Mouse (Mus musculus) left cerebral cortex, adult 2 months (tissue): Measurements from ENCODE around the gene Trpm2. TPM values are rescaled to one million over a fixed set of nuclear protein-coding genes. Genes with fewer than 3 reads are reported as not detected.

Source experiments
- DNase-seq, 2 experiments: peaks; one replicate each; pipeline ENCODE4 v3.0.0; 2021 to 2022; ENCODE audit warnings: low spot score in 2 of 2, mixed read lengths in 1 of 2; ENCODE audit errors: extremely low spot score in 1 of 2
- H3K27ac ChIP-seq: fragments of 200-600 bp; 2 replicates; pipeline ENCODE4 v1.8.1; 2022
- H3K4me3 ChIP-seq: fragments of 200-600 bp; 2 replicates; pipeline ENCODE4 v1.8.1; 2022
- CTCF ChIP-seq: fragments of 200-600 bp; IDR thresholded peaks from 2 replicates; pipeline ENCODE4 v1.8.1; 2022; ENCODE audit warnings: antibody characterized with exemption, mild to moderate bottlenecking, moderate library complexity
- intact Hi-C: fragments of 180-260 bp; cut with DNase I; formaldehyde crosslinking; loops from one replicate; pipeline ENCODE4 v1.15.1; 2025
- total RNA-seq, 2 experiments: library from RNA; stranded (reverse); gene quantifications; 2 replicates each; pipeline ENCODE4 v1.2.3; 2021

The Trpm2 gene
- total RNA-seq, 2 experiments from 2014 or later, result 44.7 to 50.3 TPM

- TF ChIP-seq CTCF, result no peak
- intact Hi-C loops, result no loop called here
- DNase-seq, result no peak
- no peak overlapping the region for H3K4me3 ChIP-seq
- H3K27ac ChIP-seq, result no peak overlapping the region
These were observed 30.7 kb downstream of the Trpm2 start for GRCm38 (mm10) chr10:77939685-77940084.

DNA sequence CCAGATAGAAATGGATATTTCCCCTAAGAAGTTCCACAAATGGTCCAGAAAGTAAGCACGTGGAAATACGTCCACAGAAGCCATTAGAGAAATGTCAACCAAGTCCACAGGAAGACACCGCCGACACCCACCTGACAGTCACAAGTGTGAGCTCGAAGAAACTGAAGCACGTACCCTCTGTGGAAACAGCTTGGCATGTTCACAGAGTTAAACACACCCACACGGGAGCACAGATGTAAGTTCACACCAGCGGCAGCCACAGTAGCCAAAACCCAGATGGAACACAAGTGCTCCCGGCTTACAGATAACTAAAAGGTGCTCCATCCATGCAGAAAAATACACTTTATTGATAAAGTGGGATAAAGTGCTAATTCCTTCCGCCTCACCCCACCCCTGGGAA is 43.0 kb downstream of the Trpm2 start:
- intact Hi-C loops, result no loop called here
- no peak for TF ChIP-seq CTCF
- DNase-seq, result no peak
- Histone ChIP-seq H3K4me3 (no peak overlapping the region), H3K27ac (no peak overlapping the region)

DNA sequence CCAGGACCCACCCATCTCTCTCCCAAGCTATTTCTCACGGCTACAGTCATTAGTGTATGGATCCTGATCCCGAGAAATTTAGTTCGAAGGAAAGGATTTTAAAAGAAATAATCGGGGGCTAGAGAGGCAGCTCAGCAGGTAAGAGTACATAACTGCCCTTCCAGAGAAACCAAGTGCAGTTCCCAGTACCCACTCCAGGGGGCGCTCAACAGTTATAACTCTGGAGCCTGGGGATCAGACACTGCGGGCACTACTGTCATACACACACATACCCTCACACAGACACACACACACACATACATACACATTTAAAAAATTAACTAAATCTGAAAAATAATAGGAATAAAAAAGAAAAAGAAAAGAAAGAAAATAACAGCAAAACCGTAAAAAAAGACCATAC is 44.2 kb downstream of the Trpm2 start:
- peak; percentile 43 to 60 for DNase-seq
- peak; percentile 77 for TF ChIP-seq CTCF
- intact Hi-C loops, result no loop called here
- H3K4me3 ChIP-seq, result no peak overlapping the region
- H3K27ac ChIP-seq, result no peak overlapping the region

DNA sequence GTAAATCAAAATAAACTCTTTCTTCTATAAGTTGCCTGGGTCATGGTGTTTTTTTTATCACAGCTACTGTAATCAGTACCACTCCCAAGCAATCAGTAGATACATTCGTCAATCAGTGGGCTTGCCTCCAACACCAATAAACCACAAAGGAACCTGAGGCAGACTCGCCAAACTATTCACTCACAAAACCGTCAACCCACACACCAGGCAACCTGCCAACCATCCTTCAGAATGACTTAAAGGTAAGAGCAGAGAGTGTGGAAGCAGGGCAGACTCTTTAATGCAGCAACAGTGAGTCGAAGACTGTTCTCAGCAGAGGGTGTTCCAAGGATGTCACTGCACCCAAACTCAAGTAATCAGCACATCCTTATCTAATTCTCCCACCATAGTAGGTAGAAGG is 47.7 kb downstream of the Trpm2 start:
- Histone ChIP-seq H3K4me3 (no peak overlapping the region), H3K27ac (no peak overlapping the region)
- peak in 1 of 2 experiments; percentile 37 for DNase-seq
- intact Hi-C loops, result no loop called here
- TF ChIP-seq CTCF, result no peak

GRCm38 (mm10) chr10:77921009-77921408 is 49.4 kb downstream of the Trpm2 start:
- Histone ChIP-seq H3K4me3 (no peak overlapping the region), H3K27ac (no peak overlapping the region)
- intact Hi-C loops, result no loop called here
- no peak for TF ChIP-seq CTCF
- DNase-seq, result no peak

- intact Hi-C loops, result loop anchor here (5.0 kb wide), 1 partner anchor 289 kb away; no protein-coding TSS in a partner anchor
- TF ChIP-seq CTCF, result peak; percentile 73
- peak in 1 of 2 experiments; percentile 49 for DNase-seq
These were observed 53.6 kb downstream of the Trpm2 start for GRCm38 (mm10) chr10:77916636-77917335.

GRCm38 (mm10) chr10:77913292-77913691 is 57.1 kb downstream of the Trpm2 start:
- Histone ChIP-seq H3K27ac (no peak overlapping the region), H3K4me3 (no peak overlapping the region)
- DNase-seq, result no peak
- TF ChIP-seq CTCF, result no peak
- intact Hi-C loops, result no loop called here

More at GRCm38 (mm10) chr10:77916636-77917335, 53.6 kb downstream of the Trpm2 start:
- H3K27ac ChIP-seq, result no peak overlapping the region
- no peak overlapping the region for H3K4me3 ChIP-seq

DNA sequence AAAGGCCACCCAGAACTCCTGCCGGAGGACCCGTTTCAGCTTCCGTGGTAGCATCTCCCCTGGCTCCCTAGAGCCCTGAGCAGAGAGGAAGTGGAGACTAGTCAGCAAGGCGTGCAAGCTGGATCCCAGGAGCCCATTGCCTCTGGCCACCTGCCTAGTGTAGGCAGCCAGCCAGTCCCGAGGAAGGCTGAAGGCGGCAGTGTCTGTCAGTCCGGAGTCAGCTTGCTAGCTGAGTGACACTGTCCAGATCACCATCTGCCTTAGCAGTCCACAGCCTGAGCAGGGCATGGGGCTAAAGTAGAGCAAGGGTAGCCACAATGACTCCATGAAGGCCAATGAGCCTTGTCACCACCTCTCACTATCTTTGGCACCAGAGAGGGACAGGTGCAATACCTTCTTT is 57.8 kb downstream of the Trpm2 start:
- no peak overlapping the region for H3K27ac ChIP-seq
- TF ChIP-seq CTCF, result no peak
- no peak overlapping the region for H3K4me3 ChIP-seq
- no peak for DNase-seq
- intact Hi-C loops, result no loop called here

DNA sequence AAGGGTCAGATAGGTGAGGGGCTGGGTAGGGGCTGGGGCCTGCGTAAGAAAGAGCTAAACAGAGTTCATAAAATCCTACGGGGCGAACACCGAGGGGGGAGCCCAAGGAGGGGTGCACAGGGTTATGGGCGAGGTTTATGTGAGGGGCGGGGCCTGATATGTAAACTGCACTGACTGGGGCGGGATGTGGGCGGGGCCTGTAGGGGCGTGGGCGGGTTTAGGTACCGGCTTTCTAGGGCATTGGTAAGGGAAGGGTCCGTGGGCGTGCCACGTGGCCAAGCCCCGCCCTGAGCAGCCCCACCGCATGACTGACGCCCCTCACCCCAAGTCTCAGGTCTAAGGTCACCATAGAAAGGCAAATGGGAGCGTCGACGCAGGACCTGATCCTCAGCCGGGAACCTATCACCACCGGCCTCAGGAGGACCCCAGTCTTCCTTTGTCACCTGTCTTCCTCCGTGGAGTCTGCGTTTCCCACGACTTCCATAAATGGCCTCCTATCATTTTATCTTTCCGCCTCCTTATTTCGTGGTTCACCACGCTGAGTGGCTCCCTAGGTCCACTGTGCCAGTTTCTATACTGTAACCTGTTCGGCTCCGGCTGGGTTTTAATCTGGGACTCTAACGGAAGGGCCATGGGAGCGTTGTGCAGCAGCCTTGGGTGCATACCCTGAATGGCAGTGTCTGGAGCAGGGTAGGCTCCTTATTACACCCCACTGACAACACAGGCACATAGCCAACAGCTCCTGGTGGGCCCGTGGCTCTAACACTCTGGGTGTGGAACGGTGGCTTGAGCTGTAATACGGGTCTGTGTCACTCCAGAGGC is 67.3 kb downstream of the Trpm2 start:
- peak overlapping the region; percentile 87 for H3K27ac ChIP-seq
- no peak for TF ChIP-seq CTCF
- DNase-seq, result peak; percentile 65 to 75
- peak overlapping the region; percentile 73 for H3K4me3 ChIP-seq
- intact Hi-C loops, result no loop called here

- intact Hi-C loops, result no loop called here
- peak; percentile 52 to 63 for DNase-seq
- H3K4me3 ChIP-seq, result peak within 1 kb of the TSS; percentile 73
- H3K27ac ChIP-seq, result peak within 1 kb of the TSS; percentile 87
- TF ChIP-seq CTCF, result peak; percentile 19
These were observed 68.0 kb downstream of the Trpm2 start, which contains the start of gene Lrrc3 for GRCm38 (mm10) chr10:77902211-77902893. Gene Lrrc3, minus strand, starts transcription at chr10:77902536.

DNA sequence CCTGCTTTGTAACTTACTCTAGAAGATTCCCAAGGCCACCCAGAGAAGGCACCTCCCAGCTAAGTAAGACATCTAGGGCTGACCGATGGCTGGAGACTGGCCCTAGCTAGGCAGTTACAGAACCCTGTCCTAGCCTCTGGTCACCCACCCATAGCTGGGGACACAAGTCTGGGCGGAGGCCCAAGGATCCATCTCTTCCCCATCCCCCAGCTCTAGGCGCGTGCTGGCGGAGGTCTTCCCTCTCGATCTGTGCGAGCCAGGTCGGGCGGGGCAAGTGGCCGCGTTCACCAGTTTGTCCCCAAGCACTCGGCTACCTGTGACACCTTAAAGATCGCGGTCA is 68.5 kb downstream of the Trpm2 start:
- TF ChIP-seq CTCF, result no peak
- Histone ChIP-seq H3K4me3 (peak overlapping the region; percentile 73), H3K27ac (peak overlapping the region; percentile 71)
- DNase-seq, result peak in 1 of 2 experiments; percentile 21
- intact Hi-C loops, result no loop called here
